Mouse (Mus musculus) liver, postnatal 0 days (tissue): ENCODE results near the gene St5.

Experiments
- CTCF ChIP-seq: sonication (generic); IDR thresholded peaks from 2 replicates; pipeline ENCODE4 v1.5.1; 2016; ENCODE audit warnings: antibody characterized with exemption, low read depth
- EP300 ChIP-seq: IDR thresholded peaks from 2 replicates; pipeline ENCODE4 v1.6.1; 2016; ENCODE audit warnings: antibody characterized with exemption, low read depth, mild to moderate bottlenecking

DNA sequence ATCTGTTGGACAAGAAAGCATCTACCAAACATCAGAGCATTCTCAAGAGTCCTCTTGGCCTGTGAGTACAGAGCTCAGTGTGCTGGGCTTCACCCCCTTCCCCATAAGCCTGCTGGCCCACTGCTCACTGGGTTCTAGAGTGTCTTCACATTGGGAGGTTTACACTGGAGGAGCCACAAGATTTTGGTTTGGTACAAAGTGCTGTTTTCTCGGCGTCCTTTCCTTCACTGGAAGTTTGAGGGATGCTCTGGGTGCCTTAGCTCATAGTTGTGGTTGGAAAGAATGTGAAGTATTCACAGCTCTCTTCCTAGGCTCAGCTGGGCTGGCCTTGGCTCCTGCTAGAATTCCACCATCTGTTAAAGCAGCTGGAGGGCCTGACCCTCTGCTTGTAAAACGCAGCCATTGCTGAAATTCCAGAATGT, 5.6 kb upstream of the St5 start:
- TF ChIP-seq CTCF (no peak), EP300 (no peak)
